Comparison of ENCODE assay signal across 9 mouse cellular contexts in genomic region chr5:31870856-31871520, GRCm38 (mm10).
DNase-seq lines count a peak whose midpoint lies in the region; ATAC-seq and TF ChIP-seq lines count a peak whose summit lies in the region.
"Had no signal": no experiment of that assay in that cellular context is flagged by ENCODE, and none has a peak within 500 bp of the region (broad histone marks: within the 10 kb centered on the region; RNA-seq: fewer than 3 reads in every experiment).

No protein-coding gene starts in this region.

- no peak for TF ChIP-seq EP300 in stomach, postnatal 0 days (optimal IDR thresholded peaks at IDR 0.05)

- DNase-seq in liver, adult 2 months (ENCODE audit: extremely low read depth, low read depth, low spot score) = peak; percentile 24
- DNase-seq in lung, postnatal 4 days = peak; percentile 61 to 62
- DNase-seq in stomach, postnatal 0 days (ENCODE audit: low spot score) = peak; percentile 63
- no peak for DNase-seq in frontal cortex, postnatal 14 days (ENCODE audit: low spot score in 2 of 2)
- DNase-seq in right cerebral cortex, postnatal 14 days = no peak
- DNase-seq: cerebellum, adult 18-20 months; lung, embryonic 14.5 days had no signal

- H3K27ac ChIP-seq in liver, adult 2 months (replicated peaks; ENCODE audit: insufficient read depth, low read depth, low read length) = no peak overlapping the region
- no peak overlapping the region for H3K27ac ChIP-seq in liver, embryonic 12.5 days
- H3K27ac ChIP-seq in heart, embryonic 14.5 days (replicated peaks in 1 of 2; ENCODE audit: control insufficient read depth in 1 of 2, insufficient read depth in 1 of 2, low read depth in 2 of 2, low read length in 2 of 2) = peak overlapping the region; percentile 27 to 50; a peak in 3 of 4 replicates
- H3K27ac ChIP-seq in stomach, postnatal 0 days (replicated peaks) = peak overlapping the region; percentile 78

- no peak overlapping the region for H3K9ac ChIP-seq in liver, adult 2 months (ENCODE audit: low read depth, low read length)
- no peak overlapping the region for H3K9ac ChIP-seq in liver, embryonic 12.5 days
- H3K9ac ChIP-seq in heart, embryonic 14.5 days (ENCODE audit: low read length) = no peak overlapping the region
- no peak overlapping the region for H3K9ac ChIP-seq in stomach, postnatal 0 days (ENCODE audit: low read length)
- H3K9ac ChIP-seq: lung, embryonic 14.5 days had no signal

- H3K4me1 ChIP-seq in liver, adult 2 months (ENCODE audit: control insufficient read depth, insufficient read depth, low read length) = no peaks in the 10 kb centered on the region
- H3K4me1 ChIP-seq in liver, embryonic 12.5 days = no peaks in the 10 kb centered on the region
- peaks cover 5 to 7% of the 10 kb centered on the region in 2 experiments; a peak in 3 of 4 replicates for H3K4me1 ChIP-seq in heart, embryonic 14.5 days (ENCODE audit: control insufficient read depth in 2 of 2, insufficient read depth in 2 of 2, low read length in 2 of 2)
- no peaks in the 10 kb centered on the region for H3K4me1 ChIP-seq in stomach, postnatal 0 days (replicated peaks; ENCODE audit: control insufficient read depth, insufficient read depth)

- H3K4me2 ChIP-seq in liver, embryonic 12.5 days = no peak overlapping the region
- H3K4me2 ChIP-seq in heart, embryonic 14.5 days (ENCODE audit: low read length) = no peak overlapping the region
- H3K4me2 ChIP-seq in stomach, postnatal 0 days (replicated peaks; ENCODE audit: low read depth) = no peak overlapping the region
- H3K4me2 ChIP-seq: lung, embryonic 14.5 days had no signal

- H3K27me3 ChIP-seq in liver, adult 2 months (ENCODE audit: control insufficient read depth, insufficient read depth, low read length) = no peaks in the 10 kb centered on the region
- no peaks in the 10 kb centered on the region for H3K27me3 ChIP-seq in liver, embryonic 12.5 days (replicated peaks)
- no peaks in the 10 kb centered on the region for H3K27me3 ChIP-seq in heart, embryonic 14.5 days (ENCODE audit: control insufficient read depth, insufficient read depth, low read length)
- H3K27me3 ChIP-seq in stomach, postnatal 0 days (ENCODE audit: control insufficient read depth, insufficient read depth, low read length) = no peaks in the 10 kb centered on the region

- no peaks in the 10 kb centered on the region for H3K9me3 ChIP-seq in liver, embryonic 12.5 days (replicated peaks)
- no peaks in the 10 kb centered on the region for H3K9me3 ChIP-seq in heart, embryonic 14.5 days (ENCODE audit: control insufficient read depth, low read length)
- no peaks in the 10 kb centered on the region for H3K9me3 ChIP-seq in stomach, postnatal 0 days (ENCODE audit: control insufficient read depth, low read length)

- H3K4me3 ChIP-seq in liver, adult 2 months (ENCODE audit: insufficient read depth, low read depth, low read length) = no peak overlapping the region
- no peak overlapping the region for H3K4me3 ChIP-seq in liver, embryonic 12.5 days
- H3K4me3 ChIP-seq in heart, embryonic 14.5 days (ENCODE audit: control insufficient read depth in 1 of 2, insufficient read depth in 1 of 2, low read depth in 1 of 2, low read length in 2 of 2) = no peak overlapping the region
- no peak overlapping the region for H3K4me3 ChIP-seq in stomach, postnatal 0 days (ENCODE audit: low read depth, low read length)

- no peak for TF ChIP-seq CTCF in liver, adult 2 months (IDR thresholded peaks at IDR 0.05; ENCODE audit: low read depth, low read length)
- TF ChIP-seq CTCF in stomach, postnatal 0 days (IDR thresholded peaks at IDR 0.05; ENCODE audit: low read depth) = no peak

- H3K36me3 ChIP-seq in liver, adult 2 months (ENCODE audit: control insufficient read depth, insufficient read depth, low read length) = no peaks in the 10 kb centered on the region
- no peaks in the 10 kb centered on the region for H3K36me3 ChIP-seq in liver, embryonic 12.5 days
- H3K36me3 ChIP-seq in heart, embryonic 14.5 days (ENCODE audit: control insufficient read depth, insufficient read depth, low read length) = no peaks in the 10 kb centered on the region
- no peaks in the 10 kb centered on the region for H3K36me3 ChIP-seq in stomach, postnatal 0 days (ENCODE audit: control insufficient read depth, insufficient read depth, low read length)

- ATAC-seq in liver, embryonic 12.5 days = no peak
- ATAC-seq in heart, embryonic 14.5 days (ENCODE audit: insufficient number of reproducible peaks, insufficient read depth, low FRiP score, low read depth) = no peak
- peak; percentile 91 for ATAC-seq in stomach, postnatal 0 days (ENCODE audit: low FRiP score, low TSS enrichment)

- no peaks in the 10 kb centered on the region for H3K79me2 ChIP-seq in liver, adult 2 months (ENCODE audit: control insufficient read depth, insufficient read depth, low read length)

- TF ChIP-seq POLR2A in liver, adult 2 months (IDR thresholded peaks at IDR 0.05; ENCODE audit: extremely low read depth, insufficient read depth, low read length) = no peak

- WGBS in liver, adult 2 months = 78% methylated on average over 8 of the region's 8 CpGs
- WGBS in liver, embryonic 12.5 days (ENCODE audit: insufficient replicate concordance) = 51% methylated on average over 8 of the region's 8 CpGs
- 74% methylated on average over 8 of the region's 8 CpGs for WGBS in heart, embryonic 14.5 days
- 71% methylated on average over 8 of the region's 8 CpGs for WGBS in stomach, postnatal 0 days

Comparison
In these comparisons a context has a peak if more than half of its experiments do, and no peak if none do; other contexts are left out.
1. DNase-seq: peak in liver, adult 2 months (single experiment), lung, postnatal 4 days (2 of 2) and stomach, postnatal 0 days (single experiment); none in frontal cortex, postnatal 14 days (0 of 2) and right cerebral cortex, postnatal 14 days (single experiment).
2. H3K27ac ChIP-seq: peak in heart, embryonic 14.5 days (2 of 2) and stomach, postnatal 0 days (single experiment); none in liver, adult 2 months (single experiment) and liver, embryonic 12.5 days (single experiment).